Mouse (Mus musculus) liver, adult 2 months (tissue): ENCODE data around the gene Lpar5. TPM values are rescaled to one million over a fixed set of nuclear protein-coding genes. Genes with fewer than 3 reads are reported as not detected.
"Not testable (repeated sequence)": the region's sequence is repeated elsewhere in the genome, so short reads cannot be mapped to it uniquely, and the experiment has no call there.

Source experiments
- DNase-seq: peaks from one replicate; pipeline ENCODE4 v3.0.0-alpha.2; 2011; ENCODE audit warnings: low read depth, low spot score; ENCODE audit errors: extremely low read depth
- H3K27ac ChIP-seq: fragments of 200-500 bp; replicated peaks from 2 replicates; pipeline ENCODE4 v1.5.1; 2012; ENCODE audit warnings: low read depth, mild to moderate bottlenecking, control low read depth, inconsistent platforms, low read length; ENCODE audit not compliant: insufficient read depth
- H3K27me3 ChIP-seq: fragments of 200-500 bp; 2 replicates; pipeline ENCODE4 v1.6.1; 2012; ENCODE audit warnings: mild to moderate bottlenecking, moderate library complexity, low read length, inconsistent platforms; ENCODE audit not compliant: control insufficient read depth, insufficient read depth
- H3K36me3 ChIP-seq: fragments of 200-500 bp; 2 replicates; pipeline ENCODE4 v1.6.1; 2012; ENCODE audit warnings: low read length, inconsistent platforms; ENCODE audit not compliant: control insufficient read depth, insufficient read depth
- H3K4me1 ChIP-seq: fragments of 200-500 bp; 2 replicates; pipeline ENCODE4 v1.6.1; 2011; ENCODE audit warnings: low read length; ENCODE audit not compliant: control insufficient read depth, insufficient read depth
- H3K4me3 ChIP-seq: fragments of 200-500 bp; 2 replicates; pipeline ENCODE4 v1.5.1; 2011; ENCODE audit warnings: low read depth, mild to moderate bottlenecking, control low read depth, low read length, moderate library complexity; ENCODE audit not compliant: insufficient read depth
- H3K79me2 ChIP-seq: fragments of 200-500 bp; 2 replicates; pipeline ENCODE4 v1.6.1; 2012; ENCODE audit warnings: inconsistent platforms, mild to moderate bottlenecking, low read length, moderate library complexity; ENCODE audit not compliant: control insufficient read depth, insufficient read depth
- H3K9ac ChIP-seq: fragments of 200-500 bp; 2 replicates; pipeline ENCODE4 v1.6.1; 2012; ENCODE audit warnings: low read depth, mild to moderate bottlenecking, control low read depth, inconsistent platforms, low read length
- CTCF ChIP-seq: fragments of 200-500 bp; IDR thresholded peaks from 2 replicates; pipeline ENCODE4 v1.5.1; 2011; ENCODE audit warnings: low read depth, low read length, control low read depth
- POLR2A ChIP-seq: fragments of 200-500 bp; IDR thresholded peaks from 2 replicates; pipeline ENCODE4 v1.6.1; 2011; ENCODE audit warnings: low read length, control low read depth; ENCODE audit not compliant: insufficient read depth; ENCODE audit errors: extremely low read depth
- WGBS: fragments of 180-500 bp; shearing (Covaris S2); methylation state at CpG from one replicate; pipeline ENCODE4 v1.1.7; 2018; 5-methylcytosine and 5-hydroxymethylcytosine counted together
- polyA plus RNA-seq: library from polyadenylated mRNA; depleted of rRNA; stranded (reverse); fragments of >200 nt; gene quantifications from 2 replicates; pipeline ENCODE4 v1.2.3, GENCODE M21; 2012
- total RNA-seq: library from RNA; depleted of rRNA; stranded (reverse); fragments of >200 nt; gene quantifications from 2 replicates; pipeline ENCODE4 v1.2.3, GENCODE M21; 2014

The Lpar5 gene
- total and polyA plus RNA-seq, 2 experiments, result 1.2 TPM; not detected in 1

GRCm38 (mm10) chr6:125061493-125061892 is 6.2 kb upstream of the Lpar5 start:
- H3K4me3 ChIP-seq, result no peak overlapping the region
- no peak overlapping the region for H3K27ac ChIP-seq
- H3K27me3 ChIP-seq, result no peaks in the 10 kb centered on the region
- no peak overlapping the region for H3K9ac ChIP-seq
- no peaks in the 10 kb centered on the region for H3K36me3 ChIP-seq
- no peaks in the 10 kb centered on the region for H3K4me1 ChIP-seq
- WGBS, result 75% methylated on average over 6 of the region's 6 CpGs
- no peaks in the 10 kb centered on the region for H3K79me2 ChIP-seq
- no peak for TF ChIP-seq POLR2A
- no peak for TF ChIP-seq CTCF
- no peak for DNase-seq

GRCm38 (mm10) chr6:125062511-125062910 is 5.2 kb upstream of the Lpar5 start:
- Histone ChIP-seq H3K79me2 (no peaks in the 10 kb centered on the region), H3K4me1 (no peaks in the 10 kb centered on the region), H3K4me3 (no peak overlapping the region), H3K36me3 (no peaks in the 10 kb centered on the region), H3K27me3 (no peaks in the 10 kb centered on the region), H3K27ac (no peak overlapping the region), H3K9ac (no peak overlapping the region)
- no peak for TF ChIP-seq POLR2A
- no peak for TF ChIP-seq CTCF
- no peak for DNase-seq
- WGBS, result 81% methylated on average over 5 of the region's 5 CpGs

GRCm38 (mm10) chr6:125063906-125064305 is 3.8 kb upstream of the Lpar5 start:
- Histone ChIP-seq H3K27ac (no peak overlapping the region), H3K79me2 (no peaks in the 10 kb centered on the region), H3K36me3 (no peaks in the 10 kb centered on the region), H3K4me3 (no peak overlapping the region), H3K9ac (no peak overlapping the region), H3K4me1 (no peaks in the 10 kb centered on the region), H3K27me3 (no peaks in the 10 kb centered on the region; the same call in 1 of the 2 replicates)
- peak; percentile 27 for DNase-seq
- TF ChIP-seq CTCF, result no peak
- no peak for TF ChIP-seq POLR2A
- WGBS, result 75% methylated on average over 6 of the region's 6 CpGs

- not testable (repeated sequence) for H3K9ac ChIP-seq, H3K27me3 ChIP-seq, H3K4me3 ChIP-seq, DNase-seq, H3K27ac ChIP-seq, H3K36me3 ChIP-seq, H3K79me2 ChIP-seq, H3K4me1 ChIP-seq
- WGBS, result no CpG with 5 or more reads among the region's 1 CpGs
Measured at GRCm38 (mm10) chr6:125065223-125065622, 2.5 kb upstream of the Lpar5 start.

- WGBS, result 82% methylated on average over 18 of the region's 18 CpGs
- no peaks in the 10 kb centered on the region for H3K4me1 ChIP-seq
- no peak overlapping the region for H3K9ac ChIP-seq
- H3K27ac ChIP-seq, result no peak overlapping the region
- H3K27me3 ChIP-seq, result no peaks in the 10 kb centered on the region; the same call in 1 of the 2 replicates
- H3K36me3 ChIP-seq, result no peaks in the 10 kb centered on the region
- no peak for DNase-seq
- no peak overlapping the region for H3K4me3 ChIP-seq
- H3K79me2 ChIP-seq, result no peaks in the 10 kb centered on the region
- TF ChIP-seq CTCF (no peak), POLR2A (no peak)
Measured at GRCm38 (mm10) chr6:125071170-125071895, 3.6 kb downstream of the Lpar5 start.

GRCm38 (mm10) chr6:125071896-125072279 is 4.2 kb downstream of the Lpar5 start:
- Histone ChIP-seq H3K27ac (no peak overlapping the region), H3K79me2 (no peaks in the 10 kb centered on the region), H3K27me3 (no peaks in the 10 kb centered on the region; the same call in 1 of the 2 replicates), H3K36me3 (no peaks in the 10 kb centered on the region), H3K9ac (no peak overlapping the region), H3K4me3 (no peak overlapping the region), H3K4me1 (no peaks in the 10 kb centered on the region)
- no peak for TF ChIP-seq POLR2A
- no peak for TF ChIP-seq CTCF
- no peak for DNase-seq
- 58% methylated on average over 2 of the region's 2 CpGs for WGBS
